Mouse (Mus musculus) left cerebral cortex, adult 2 months (tissue): ENCODE measurements at regions not wholly inside any gene's neighbourhood (a gene's known extent, or its start where the extent isn't known, plus 50 kb on each side); places are given as distances from the start of the nearest gene placed in this dataset.
"Not testable (repeated sequence)": the region's sequence is repeated elsewhere in the genome, so short reads cannot be mapped to it uniquely, and the experiment has no call there.

Source experiments
- DNase-seq, 2 experiments: peaks; one replicate each; pipeline ENCODE4 v3.0.0; 2021 to 2022; ENCODE audit warnings: low spot score in 2 of 2, mixed read lengths in 1 of 2; ENCODE audit errors: extremely low spot score in 1 of 2
- H3K27ac ChIP-seq: fragments of 200-600 bp; 2 replicates; pipeline ENCODE4 v1.8.1; 2022
- H3K4me3 ChIP-seq: fragments of 200-600 bp; 2 replicates; pipeline ENCODE4 v1.8.1; 2022
- CTCF ChIP-seq: fragments of 200-600 bp; IDR thresholded peaks from 2 replicates; pipeline ENCODE4 v1.8.1; 2022; ENCODE audit warnings: antibody characterized with exemption, mild to moderate bottlenecking, moderate library complexity
- intact Hi-C: fragments of 180-260 bp; cut with DNase I; formaldehyde crosslinking; loops from one replicate; pipeline ENCODE4 v1.15.1; 2025

DNA sequence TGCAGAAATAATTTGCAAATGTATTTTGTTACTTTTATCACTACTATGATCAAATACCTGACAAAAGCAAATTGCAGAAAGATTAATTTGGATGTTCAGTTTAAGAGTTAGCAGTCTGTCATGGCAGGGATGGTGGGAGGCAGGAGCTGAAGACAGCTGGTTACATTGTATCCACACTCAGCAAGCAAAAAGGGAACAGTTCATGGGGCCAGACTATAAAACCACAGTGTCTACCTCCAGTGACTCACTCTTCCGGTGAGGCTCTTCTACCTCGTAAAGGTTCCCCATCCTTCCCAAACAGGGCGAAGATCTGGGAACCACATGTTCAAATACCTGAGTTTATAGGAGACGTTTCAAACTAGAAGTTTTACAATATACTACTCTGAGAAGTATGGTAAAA lies 145.2 kb upstream of the Fam78b start:
- no peak for TF ChIP-seq CTCF
- DNase-seq, result no peak
- no peak overlapping the region for H3K27ac ChIP-seq
- intact Hi-C loops, result no loop called here
- H3K4me3 ChIP-seq, result no peak overlapping the region

DNA sequence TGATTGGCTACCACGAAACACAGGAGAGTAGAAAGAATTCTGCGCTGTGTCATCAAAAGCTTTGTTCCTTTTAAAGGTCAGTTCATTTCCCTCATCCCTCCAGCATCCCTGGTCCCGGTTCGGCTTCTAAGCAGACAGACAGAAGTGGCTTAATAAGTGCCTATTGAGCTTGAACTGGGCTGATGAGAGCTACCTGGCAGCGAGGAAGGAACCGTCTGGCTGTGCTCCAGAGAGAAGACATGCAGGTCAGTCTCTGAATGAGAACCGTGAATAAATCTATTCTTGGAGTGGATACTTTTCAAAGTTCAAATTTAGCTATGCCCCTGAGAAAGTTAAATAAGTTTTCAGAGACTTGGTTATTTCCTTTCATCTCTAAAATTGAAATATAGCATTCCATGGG lies 135.0 kb upstream of the Fam78b start:
- Histone ChIP-seq H3K4me3 (no peak overlapping the region), H3K27ac (no peak overlapping the region)
- intact Hi-C loops, result no loop called here
- DNase-seq, result no peak
- no peak for TF ChIP-seq CTCF

DNA sequence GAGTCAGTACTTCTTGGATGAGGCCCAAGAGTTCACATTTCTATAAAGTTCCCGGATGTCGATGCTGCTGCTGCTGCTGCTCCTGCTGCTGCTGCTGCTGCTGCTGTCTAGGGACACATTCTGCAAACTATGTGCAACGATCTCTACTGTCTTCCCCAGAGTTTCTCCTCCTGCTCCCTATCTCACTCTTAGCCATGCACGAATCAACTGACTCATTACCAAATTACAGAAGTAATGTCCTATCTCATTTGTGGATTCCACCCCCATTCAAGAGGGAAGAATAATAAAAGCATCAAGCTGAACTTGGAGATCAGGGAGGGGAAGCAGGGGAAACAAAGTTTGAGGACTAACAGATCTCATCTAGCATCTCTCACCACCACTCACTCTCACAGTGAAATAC lies 130.0 kb upstream of the Fam78b start:
- intact Hi-C loops, result no loop called here
- DNase-seq, result no peak
- TF ChIP-seq CTCF, result no peak
- no peak overlapping the region for H3K27ac ChIP-seq
- H3K4me3 ChIP-seq, result no peak overlapping the region

DNA sequence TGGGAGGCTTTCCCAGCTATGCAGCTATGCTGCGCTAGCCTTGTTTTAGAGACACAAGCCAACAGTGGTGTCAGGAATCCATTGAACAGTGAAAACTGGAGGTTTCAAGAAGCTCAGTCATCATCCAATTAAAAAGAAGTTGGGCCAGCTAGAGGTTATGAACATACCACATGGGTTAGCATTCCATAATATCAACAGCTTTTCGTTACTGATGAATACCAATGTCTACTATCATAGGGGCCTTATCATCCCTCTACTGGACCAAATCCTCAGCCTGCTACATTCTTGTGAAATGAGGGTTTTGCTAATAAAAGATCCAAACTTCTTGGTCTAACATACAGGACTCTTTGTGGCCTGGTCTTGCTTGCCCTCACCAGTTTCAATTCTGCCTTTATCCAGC lies 124.8 kb upstream of the Fam78b start:
- TF ChIP-seq CTCF, result no peak
- no peak for DNase-seq
- intact Hi-C loops, result no loop called here
- H3K4me3 ChIP-seq, result no peak overlapping the region
- no peak overlapping the region for H3K27ac ChIP-seq

- H3K27ac ChIP-seq, result no peak overlapping the region
- no peak overlapping the region for H3K4me3 ChIP-seq
- TF ChIP-seq CTCF, result no peak
- DNase-seq, result no peak
- intact Hi-C loops, result no loop called here
These were observed 118.0 kb upstream of the Fam78b start for GRCm38 (mm10) chr1:166883215-166883614.

DNA sequence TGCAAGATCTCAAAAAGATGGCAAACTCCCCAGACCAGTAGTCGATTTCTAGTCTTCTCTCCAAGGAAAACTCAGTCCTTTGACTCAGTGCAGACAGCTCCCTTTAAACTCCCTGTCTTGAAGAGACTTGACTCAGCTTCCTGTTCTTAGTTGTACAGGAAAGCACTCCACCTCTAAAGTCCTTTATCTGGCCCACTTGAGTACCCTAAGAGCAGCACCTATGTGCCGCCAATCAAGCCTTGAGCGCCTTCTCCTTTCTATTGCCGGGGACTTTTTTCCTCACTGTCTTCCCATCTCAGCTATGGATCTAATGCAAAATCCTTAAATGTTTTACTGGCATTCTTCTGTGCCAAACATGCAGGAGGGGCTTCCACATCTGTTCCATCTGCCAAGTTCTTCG lies 105.3 kb upstream of the Fam78b start:
- no peak for TF ChIP-seq CTCF
- no peak overlapping the region for H3K4me3 ChIP-seq
- no peak for DNase-seq
- intact Hi-C loops, result no loop called here
- no peak overlapping the region for H3K27ac ChIP-seq

- DNase-seq, result no peak
- no peak for TF ChIP-seq CTCF
- intact Hi-C loops, result no loop called here
- Histone ChIP-seq H3K4me3 (no peak overlapping the region), H3K27ac (no peak overlapping the region)
These were observed 102.5 kb upstream of the Fam78b start for GRCm38 (mm10) chr1:166898741-166899140.

- intact Hi-C loops, result no loop called here
- DNase-seq, result no peak
- TF ChIP-seq CTCF, result no peak
- Histone ChIP-seq H3K4me3 (no peak overlapping the region), H3K27ac (no peak overlapping the region)
These were observed 102.0 kb upstream of the Fam78b start for GRCm38 (mm10) chr1:166899238-166899637.

DNA sequence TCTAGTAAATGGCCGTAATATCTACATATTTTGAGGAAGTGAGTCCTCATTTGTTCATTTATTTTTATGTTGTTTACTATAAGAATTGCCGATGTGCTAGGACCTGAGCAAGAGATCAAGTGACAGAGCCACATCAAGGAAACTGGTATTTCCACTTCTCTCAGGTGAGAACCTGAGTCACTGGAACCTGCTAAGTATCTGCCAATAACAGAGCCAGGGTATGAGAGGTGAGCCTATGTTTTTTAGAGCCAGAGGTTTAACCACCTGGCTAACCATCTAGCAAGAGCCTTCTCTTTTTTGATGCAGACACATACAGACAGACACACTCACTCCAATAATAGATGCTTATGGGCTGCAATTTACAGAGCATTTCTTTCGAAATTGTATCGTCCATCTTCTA lies 101.2 kb upstream of the Fam78b start:
- no peak for TF ChIP-seq CTCF
- H3K4me3 ChIP-seq, result no peak overlapping the region
- DNase-seq, result no peak
- intact Hi-C loops, result no loop called here
- no peak overlapping the region for H3K27ac ChIP-seq

DNA sequence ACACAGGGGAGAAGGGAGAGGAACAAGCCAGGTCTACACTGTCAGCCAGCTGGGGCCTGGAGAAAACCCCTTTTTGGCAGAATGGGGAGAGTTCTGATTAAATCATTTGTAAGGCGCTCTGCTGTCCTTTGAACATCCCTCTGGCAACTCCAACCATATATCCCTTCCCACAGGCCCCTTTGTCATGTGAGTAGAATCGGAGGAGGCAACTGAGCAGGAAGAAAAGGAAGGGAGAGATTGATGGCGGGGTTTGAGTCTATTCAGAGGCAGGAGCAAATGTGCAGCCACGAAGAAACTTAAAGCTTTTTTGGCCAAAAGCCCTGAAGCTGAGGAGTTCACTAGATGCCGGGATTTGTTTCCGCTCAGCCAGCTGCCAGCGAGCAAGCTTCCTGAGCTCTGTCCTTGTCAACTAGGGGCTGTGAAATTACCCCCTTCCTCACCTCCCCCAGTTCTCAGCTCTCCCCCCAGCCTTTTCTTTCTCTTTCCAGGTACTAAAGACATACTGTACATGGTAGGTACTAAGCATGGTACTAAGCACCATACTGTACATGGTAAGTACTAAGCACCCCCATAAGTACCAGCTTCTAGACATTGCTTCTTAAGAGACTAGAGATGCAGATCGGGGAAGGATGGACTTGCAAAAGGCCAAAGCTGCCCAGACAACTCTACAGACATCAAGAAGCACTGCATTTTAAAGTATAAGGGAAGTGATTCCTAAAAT lies 100.6 kb upstream of the Fam78b start:
- intact Hi-C loops, result no loop called here
- DNase-seq, result no peak
- no peak overlapping the region for H3K4me3 ChIP-seq
- no peak for TF ChIP-seq CTCF
- H3K27ac ChIP-seq, result no peak overlapping the region

GRCm38 (mm10) chr1:166901574-166901973 lies 99.6 kb upstream of the Fam78b start:
- no peak overlapping the region for H3K27ac ChIP-seq
- no peak overlapping the region for H3K4me3 ChIP-seq
- no peak for DNase-seq
- TF ChIP-seq CTCF, result no peak
- intact Hi-C loops, result no loop called here

DNA sequence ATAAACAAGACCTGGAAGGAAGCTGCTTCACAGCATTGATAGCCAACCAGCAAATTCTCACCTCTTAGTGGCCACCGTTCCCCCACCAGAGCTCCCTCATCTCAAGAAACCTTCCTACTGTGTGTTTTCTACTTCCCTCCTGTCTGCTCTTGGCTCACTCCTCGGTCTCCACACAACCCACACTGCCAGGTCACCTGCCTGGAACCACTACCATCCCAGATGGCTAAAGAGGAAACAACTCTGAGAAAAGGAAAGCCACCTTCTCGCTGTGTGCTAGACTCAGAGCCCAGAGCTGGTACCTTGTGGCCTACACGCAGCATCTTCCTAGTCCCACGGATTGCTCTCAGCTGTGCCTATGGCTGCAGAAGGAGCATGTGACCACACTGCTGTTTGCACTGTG lies 97.8 kb upstream of the Fam78b start:
- no peak for DNase-seq
- Histone ChIP-seq H3K4me3 (no peak overlapping the region), H3K27ac (no peak overlapping the region)
- TF ChIP-seq CTCF, result no peak
- intact Hi-C loops, result no loop called here

DNA sequence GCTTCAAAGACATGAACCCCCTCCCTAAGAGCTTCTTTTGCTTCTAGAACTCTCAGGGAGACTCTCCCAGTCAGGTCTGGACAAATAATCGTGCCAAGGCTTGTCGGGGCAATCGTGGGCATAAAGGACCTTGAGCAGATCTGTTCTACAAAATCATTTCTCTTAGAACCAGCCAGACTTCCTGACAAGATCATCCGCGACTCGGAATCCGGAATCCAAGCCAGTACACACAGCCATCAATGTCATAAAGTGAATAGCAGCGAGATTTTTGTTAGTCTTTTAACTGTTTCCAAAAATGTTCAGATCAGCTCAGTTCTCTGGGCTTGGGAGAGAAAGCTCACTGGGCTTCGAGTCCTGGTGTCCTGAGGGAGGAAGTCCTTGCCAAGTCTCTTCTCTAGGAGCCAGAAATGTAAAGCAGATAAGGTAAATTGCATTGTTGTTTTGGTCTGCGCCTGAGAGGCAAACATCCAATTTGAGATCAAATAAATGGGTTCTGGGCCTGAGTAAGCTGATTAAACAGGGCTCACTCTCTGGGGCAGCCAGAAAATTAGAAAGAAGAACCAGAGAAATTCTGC lies 92.9 kb upstream of the Fam78b start:
- H3K4me3 ChIP-seq, result no peak overlapping the region
- intact Hi-C loops, result no loop called here
- no peak for DNase-seq
- no peak for TF ChIP-seq CTCF
- no peak overlapping the region for H3K27ac ChIP-seq

DNA sequence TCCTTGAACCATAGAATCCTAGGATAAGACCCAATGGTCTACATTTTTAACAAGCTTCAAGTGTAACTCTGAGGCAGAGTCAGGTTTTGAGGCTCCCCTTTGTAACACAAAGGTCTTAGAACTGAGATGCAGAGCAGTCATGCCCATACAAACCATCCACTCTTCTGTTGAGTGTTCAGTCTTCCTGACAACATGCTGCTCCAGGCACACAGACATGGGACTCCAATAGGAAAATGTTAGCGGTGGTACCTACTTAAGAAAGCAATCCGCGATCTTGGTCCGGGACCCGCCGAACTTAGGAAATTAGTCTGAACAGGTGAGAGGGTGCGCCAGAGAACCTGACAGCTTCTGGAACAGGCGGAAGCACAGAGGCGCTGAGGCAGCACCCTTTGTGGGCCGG lies 89.0 kb upstream of the Fam78b start:
- intact Hi-C loops, DNase-seq, H3K27ac ChIP-seq, H3K4me3 ChIP-seq: not testable (repeated sequence)
